Mouse (Mus musculus) forebrain, embryonic 13.5 days (tissue): ENCODE measurements at regions not wholly inside any gene's neighbourhood (a gene's known extent, or its start where the extent isn't known, plus 50 kb on each side); places are given as distances from the start of the nearest gene placed in this dataset.

Experiments used
- ATAC-seq: fragments of 200-750 bp; cut with Nextera tagmentation; 2 replicates; pipeline ENCODE4 v1.8.0; 2017
- H3K27ac ChIP-seq: fragments of 300-500 bp; sonication (generic); 2 replicates; pipeline ENCODE4 v1.5.1; 2015; ENCODE audit warnings: inconsistent platforms, mild to moderate bottlenecking, moderate library complexity
- H3K27me3 ChIP-seq: fragments of 300-500 bp; sonication (generic); 2 replicates; pipeline ENCODE4 v1.6.1; 2015; ENCODE audit warnings: mild to moderate bottlenecking, inconsistent platforms
- H3K36me3 ChIP-seq: fragments of 300-500 bp; sonication (generic); 2 replicates; pipeline ENCODE4 v1.6.1; 2015; ENCODE audit warnings: mild to moderate bottlenecking, inconsistent platforms; ENCODE audit not compliant: poor library complexity, severe bottlenecking
- H3K4me1 ChIP-seq: fragments of 300-500 bp; sonication (generic); 2 replicates; pipeline ENCODE4 v1.6.1; 2015; ENCODE audit warnings: inconsistent platforms
- H3K4me2 ChIP-seq: fragments of 300-500 bp; sonication (generic); 2 replicates; pipeline ENCODE4 v1.6.1; 2015; ENCODE audit warnings: inconsistent platforms, mild to moderate bottlenecking, moderate library complexity
- H3K4me3 ChIP-seq: fragments of 300-500 bp; sonication (generic); 2 replicates; pipeline ENCODE4 v1.5.1; 2015; ENCODE audit warnings: mild to moderate bottlenecking, inconsistent platforms
- H3K9ac ChIP-seq: fragments of 300-500 bp; sonication (generic); 2 replicates; pipeline ENCODE4 v1.6.1; 2015; ENCODE audit warnings: mild to moderate bottlenecking, inconsistent platforms
- H3K9me3 ChIP-seq: fragments of 300-500 bp; sonication (generic); replicated peaks from 2 replicates; pipeline ENCODE4 v1.6.1; 2016; ENCODE audit warnings: inconsistent platforms
- WGBS: fragments of 180-500 bp; shearing (Covaris S2); methylation state at CpG from one replicate; pipeline ENCODE4 v1.1.7; 2015; 5-methylcytosine and 5-hydroxymethylcytosine counted together

GRCm38 (mm10) chr6:6657928-6658500, 79.6 kb upstream of the Sem1 start:
- Histone ChIP-seq H3K4me2 (no peak overlapping the region), H3K36me3 (no peaks in the 10 kb centered on the region), H3K27me3 (no peaks in the 10 kb centered on the region), H3K9me3 (no peaks in the 10 kb centered on the region), H3K4me1 (0 out of 2 replicates have a peak, but pooled peaks cover 3% of the 10 kb centered on the region), H3K27ac (no peak overlapping the region), H3K9ac (no peak overlapping the region), H3K4me3 (no peak overlapping the region)
- 73% methylated on average over 3 of the region's 3 CpGs for WGBS
- ATAC-seq: no peak

- no peak for ATAC-seq
These were observed 81.6 kb upstream of the Sem1 start for GRCm38 (mm10) chr6:6660072-6660471.

GRCm38 (mm10) chr6:6666762-6667161, 88.3 kb upstream of the Sem1 start:
- WGBS: 91% methylated on average over 5 of the region's 5 CpGs
- no peaks in the 10 kb centered on the region for H3K4me1 ChIP-seq
- no peak overlapping the region for H3K27ac ChIP-seq
- no peaks in the 10 kb centered on the region for H3K36me3 ChIP-seq
- H3K9ac ChIP-seq: no peak overlapping the region
- no peak overlapping the region for H3K4me2 ChIP-seq
- no peaks in the 10 kb centered on the region for H3K27me3 ChIP-seq
- no peak for ATAC-seq
- no peak overlapping the region for H3K4me3 ChIP-seq
- H3K9me3 ChIP-seq: no peaks in the 10 kb centered on the region

More at GRCm38 (mm10) chr6:6660072-6660471, 81.6 kb upstream of the Sem1 start:
- Histone ChIP-seq H3K9ac (no peak overlapping the region), H3K27ac (no peak overlapping the region), H3K27me3 (no peaks in the 10 kb centered on the region), H3K4me1 (0 out of 2 replicates have a peak, but pooled peaks cover 3% of the 10 kb centered on the region), H3K4me2 (no peak overlapping the region), H3K36me3 (no peaks in the 10 kb centered on the region), H3K4me3 (no peak overlapping the region), H3K9me3 (no peaks in the 10 kb centered on the region)
- WGBS: 57% methylated on average over 5 of the region's 5 CpGs

- Histone ChIP-seq H3K4me1 (peaks cover 14% of the 10 kb centered on the region), H3K9ac (no peak overlapping the region), H3K36me3 (no peaks in the 10 kb centered on the region), H3K27me3 (no peaks in the 10 kb centered on the region), H3K9me3 (no peaks in the 10 kb centered on the region), H3K4me2 (no peak overlapping the region), H3K27ac (no peak overlapping the region), H3K4me3 (no peak overlapping the region)
- no peak for ATAC-seq
- WGBS: 84% methylated on average over 5 of the region's 5 CpGs
These were observed 110.8 kb upstream of the Sem1 start for GRCm38 (mm10) chr6:6689241-6689640.

- Histone ChIP-seq H3K27me3 (no peaks in the 10 kb centered on the region), H3K4me1 (peaks cover 14% of the 10 kb centered on the region), H3K36me3 (no peaks in the 10 kb centered on the region), H3K27ac (no peak overlapping the region), H3K4me3 (no peak overlapping the region), H3K9me3 (no peaks in the 10 kb centered on the region), H3K9ac (no peak overlapping the region), H3K4me2 (no peak overlapping the region)
- no peak for ATAC-seq
- WGBS: 80% methylated on average over 5 of the region's 5 CpGs
These were observed 111.7 kb upstream of the Sem1 start for GRCm38 (mm10) chr6:6690188-6690587.

- Histone ChIP-seq H3K9me3 (no peaks in the 10 kb centered on the region), H3K4me2 (no peak overlapping the region), H3K4me3 (no peak overlapping the region), H3K27ac (no peak overlapping the region), H3K36me3 (no peaks in the 10 kb centered on the region), H3K9ac (no peak overlapping the region), H3K4me1 (peaks cover 18% of the 10 kb centered on the region), H3K27me3 (no peaks in the 10 kb centered on the region)
- WGBS: 92% methylated on average over 8 of the region's 8 CpGs
- no peak for ATAC-seq
These were observed 113.8 kb upstream of the Sem1 start for GRCm38 (mm10) chr6:6692056-6692770.

- WGBS: 42% methylated on average over 11 of the region's 11 CpGs
- Histone ChIP-seq H3K9me3 (no peaks in the 10 kb centered on the region), H3K4me1 (peaks cover 18% of the 10 kb centered on the region), H3K27me3 (no peaks in the 10 kb centered on the region), H3K4me3 (no peak overlapping the region), H3K9ac (no peak overlapping the region), H3K27ac (no peak overlapping the region), H3K36me3 (no peaks in the 10 kb centered on the region), H3K4me2 (peak overlapping the region; percentile 22; the same call in 1 of the 2 replicates)
- ATAC-seq: peak; percentile 96
These were observed 117.4 kb upstream of the Sem1 start for GRCm38 (mm10) chr6:6695742-6696430.

- WGBS: 84% methylated on average over 10 of the region's 10 CpGs
- no peak for ATAC-seq
- no peak overlapping the region for H3K9ac ChIP-seq
These were observed 119.0 kb upstream of the Sem1 start for GRCm38 (mm10) chr6:6697418-6697979.

GRCm38 (mm10) chr6:6706729-6707128, 128.3 kb upstream of the Sem1 start:
- H3K27me3 ChIP-seq: no peaks in the 10 kb centered on the region
- no peak for ATAC-seq
- WGBS: 91% methylated on average over 4 of the region's 4 CpGs

More at GRCm38 (mm10) chr6:6697418-6697979, 119.0 kb upstream of the Sem1 start:
- Histone ChIP-seq H3K27ac (no peak overlapping the region), H3K4me1 (peaks cover 8% of the 10 kb centered on the region), H3K4me2 (no peak overlapping the region), H3K36me3 (no peaks in the 10 kb centered on the region), H3K4me3 (no peak overlapping the region), H3K9me3 (no peaks in the 10 kb centered on the region), H3K27me3 (no peaks in the 10 kb centered on the region)

GRCm38 (mm10) chr6:6709057-6709456, 130.6 kb upstream of the Sem1 start:
- H3K9me3 ChIP-seq: no peaks in the 10 kb centered on the region
- WGBS: 82% methylated on average over 3 of the region's 3 CpGs
- no peaks in the 10 kb centered on the region for H3K27me3 ChIP-seq

More at GRCm38 (mm10) chr6:6706729-6707128, 128.3 kb upstream of the Sem1 start:
- Histone ChIP-seq H3K4me2 (no peak overlapping the region), H3K27ac (no peak overlapping the region), H3K36me3 (no peaks in the 10 kb centered on the region), H3K4me3 (no peak overlapping the region), H3K4me1 (no peaks in the 10 kb centered on the region), H3K9ac (no peak overlapping the region), H3K9me3 (no peaks in the 10 kb centered on the region)

GRCm38 (mm10) chr6:6730259-6730658, 132.9 kb upstream of the Dlx6 start:
- Histone ChIP-seq H3K9me3 (no peaks in the 10 kb centered on the region), H3K9ac (no peak overlapping the region), H3K4me3 (no peak overlapping the region), H3K4me1 (no peaks in the 10 kb centered on the region), H3K4me2 (no peak overlapping the region), H3K27ac (no peak overlapping the region), H3K36me3 (no peaks in the 10 kb centered on the region), H3K27me3 (no peaks in the 10 kb centered on the region)
- no peak for ATAC-seq
- 87% methylated on average over 3 of the region's 3 CpGs for WGBS

More at GRCm38 (mm10) chr6:6709057-6709456, 130.6 kb upstream of the Sem1 start:
- H3K4me1 ChIP-seq: no peaks in the 10 kb centered on the region
- no peaks in the 10 kb centered on the region for H3K36me3 ChIP-seq
- no peak overlapping the region for H3K4me3 ChIP-seq
- no peak overlapping the region for H3K4me2 ChIP-seq
- no peak overlapping the region for H3K9ac ChIP-seq
- H3K27ac ChIP-seq: no peak overlapping the region
- no peak for ATAC-seq

GRCm38 (mm10) chr6:6745394-6745793, 117.7 kb upstream of the Dlx6 start:
- H3K9me3 ChIP-seq: no peaks in the 10 kb centered on the region
- no peak overlapping the region for H3K27ac ChIP-seq
- H3K4me1 ChIP-seq: peaks cover 8% of the 10 kb centered on the region; the same call in 1 of the 2 replicates
- H3K27me3 ChIP-seq: no peaks in the 10 kb centered on the region
- H3K4me2 ChIP-seq: no peak overlapping the region
- no peak overlapping the region for H3K9ac ChIP-seq
- H3K36me3 ChIP-seq: no peaks in the 10 kb centered on the region
- ATAC-seq: peak; percentile 48; the same call in 1 of the 2 replicates
- H3K4me3 ChIP-seq: no peak overlapping the region
- 35% methylated on average over 3 of the region's 3 CpGs for WGBS
